Mouse (Mus musculus) gastrocnemius, adult 2 months (tissue): ENCODE measurements around the gene A2ml1. TPM values are rescaled to one million over a fixed set of nuclear protein-coding genes. Genes with fewer than 3 reads are reported as not detected.

Source experiments
- DNase-seq: peaks from one replicate; pipeline ENCODE4 v3.0.0; 2022
- H3K27ac ChIP-seq: fragments of 200-600 bp; 2 replicates; pipeline ENCODE4 v1.8.1; 2022; ENCODE audit warnings: mild to moderate bottlenecking
- H3K4me3 ChIP-seq: fragments of 200-600 bp; 2 replicates; pipeline ENCODE4 v1.8.1; 2022; ENCODE audit warnings: mild to moderate bottlenecking, moderate library complexity
- CTCF ChIP-seq: fragments of 200-600 bp; IDR thresholded peaks from 2 replicates; pipeline ENCODE4 v1.8.1; 2022; ENCODE audit warnings: antibody characterized with exemption, mild to moderate bottlenecking, moderate library complexity
- intact Hi-C: fragments of 180-260 bp; cut with DNase I; formaldehyde crosslinking; loops from one replicate; pipeline ENCODE4 v1.15.1; 2025
- total RNA-seq, 2 experiments: library from RNA; stranded (reverse); gene quantifications; 2 replicates each; pipeline ENCODE4 v1.2.3; 2021

Gene A2ml1
- total RNA-seq, 2 experiments from 2014 or later = not detected

DNA sequence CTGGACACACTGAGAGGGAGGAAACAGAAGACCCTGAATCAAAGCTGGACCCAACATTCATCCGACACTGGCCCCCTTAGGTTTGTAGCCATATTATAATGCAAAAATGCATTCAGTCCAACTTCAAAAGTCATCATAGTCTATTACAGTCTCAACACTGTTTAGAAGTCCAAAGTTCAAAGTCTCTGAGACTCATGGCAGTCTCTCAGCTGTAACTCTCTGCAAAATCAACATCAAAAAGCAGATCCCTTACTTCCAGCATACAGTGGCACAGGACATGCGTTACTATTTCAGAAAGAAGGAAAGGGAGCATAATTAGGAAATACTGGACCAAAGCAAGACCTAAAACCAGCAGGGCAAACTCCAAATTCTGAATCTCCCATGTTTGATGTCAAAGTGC, 46.2 kb downstream of the A2ml1 start:
- Histone ChIP-seq H3K27ac (no peak overlapping the region), H3K4me3 (no peak overlapping the region)
- intact Hi-C loops = no loop called here
- no peak for DNase-seq
- TF ChIP-seq CTCF = no peak

- Histone ChIP-seq H3K27ac (no peak overlapping the region), H3K4me3 (no peak overlapping the region)
- TF ChIP-seq CTCF = no peak
- no peak for DNase-seq
- intact Hi-C loops = no loop called here
These were observed 48.1 kb downstream of the A2ml1 start for GRCm38 (mm10) chr6:128533296-128533695.

DNA sequence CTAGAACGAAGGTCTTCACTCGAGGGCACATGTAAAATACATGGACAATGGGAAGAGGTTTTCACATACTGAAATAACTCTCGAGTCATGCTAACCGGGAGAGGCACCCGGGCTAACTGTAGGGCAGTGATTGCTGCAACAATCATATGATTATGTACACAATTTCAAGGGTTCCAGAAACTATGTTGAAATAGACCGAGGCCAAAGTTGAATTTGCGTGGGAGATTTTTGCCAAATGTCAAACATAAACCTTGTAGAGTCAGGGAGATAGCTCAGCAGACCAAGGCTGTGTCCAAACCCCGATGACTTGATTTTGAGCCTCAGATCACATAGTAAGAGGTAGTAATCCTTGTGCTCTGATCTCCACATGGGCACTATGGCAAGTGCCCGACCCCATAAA, 48.7 kb downstream of the A2ml1 start:
- H3K27ac ChIP-seq = no peak overlapping the region
- intact Hi-C loops = no loop called here
- no peak overlapping the region for H3K4me3 ChIP-seq
- no peak for DNase-seq
- no peak for TF ChIP-seq CTCF

DNA sequence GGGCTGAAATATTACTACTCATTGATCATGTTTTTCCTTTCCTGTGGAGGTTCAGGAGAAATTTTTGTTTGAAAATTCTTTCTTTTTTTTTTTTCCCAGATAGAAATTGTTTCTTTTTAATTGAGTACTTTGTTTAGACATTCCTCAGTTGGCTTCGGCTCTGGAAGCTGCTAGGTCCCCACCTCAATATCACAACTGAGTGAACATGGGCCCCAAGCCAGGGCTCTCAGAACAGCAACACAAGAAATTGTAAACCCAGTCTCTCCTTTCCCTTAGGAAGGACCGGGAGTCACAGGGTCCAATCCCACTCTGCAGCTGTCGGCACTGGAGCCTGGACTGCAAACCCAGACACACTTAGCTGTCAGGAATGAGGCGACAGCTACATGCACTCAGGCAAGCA, 52.9 kb downstream of the A2ml1 start:
- Histone ChIP-seq H3K27ac (no peak overlapping the region), H3K4me3 (no peak overlapping the region)
- no peak for TF ChIP-seq CTCF
- DNase-seq = no peak
- intact Hi-C loops = no loop called here

- DNase-seq = no peak
- TF ChIP-seq CTCF = no peak
- H3K27ac ChIP-seq = no peak overlapping the region
- no peak overlapping the region for H3K4me3 ChIP-seq
- intact Hi-C loops = no loop called here
These were observed 54.3 kb downstream of the A2ml1 start for GRCm38 (mm10) chr6:128527110-128527509.

GRCm38 (mm10) chr6:128526601-128527000, 54.8 kb downstream of the A2ml1 start, which contains the start of gene Pzp:
TSS of gene Pzp (minus strand) at chr6:128526720.
- Histone ChIP-seq H3K4me3 (no peak within 1 kb of the TSS), H3K27ac (no peak within 1 kb of the TSS)
- TF ChIP-seq CTCF = no peak
- DNase-seq = no peak
- intact Hi-C loops = no loop called here

- Histone ChIP-seq H3K4me3 (no peak overlapping the region), H3K27ac (no peak overlapping the region)
- TF ChIP-seq CTCF = no peak
- no peak for DNase-seq
- intact Hi-C loops = no loop called here
These were observed 55.6 kb downstream of the A2ml1 start for GRCm38 (mm10) chr6:128525801-128526200.

DNA sequence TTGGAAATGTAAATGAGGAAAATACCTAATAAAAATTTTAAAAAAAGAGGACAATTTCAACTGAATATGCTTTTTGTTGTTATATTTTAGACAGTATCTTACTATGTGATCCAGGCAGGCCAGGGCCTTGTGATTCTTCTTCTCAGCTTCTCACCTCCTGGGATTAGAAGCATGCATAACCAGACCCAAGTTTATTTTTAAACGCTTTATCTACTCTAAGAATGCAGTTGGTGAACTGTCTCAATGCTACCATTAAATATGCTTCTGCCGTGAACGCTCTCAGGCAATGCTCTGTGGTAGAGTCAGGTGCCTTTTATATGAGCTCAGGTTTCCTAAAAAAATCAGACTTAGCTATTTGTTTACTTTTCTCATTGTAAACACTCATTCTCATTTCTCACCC, 58.0 kb downstream of the A2ml1 start:
- no peak overlapping the region for H3K27ac ChIP-seq
- intact Hi-C loops = no loop called here
- no peak overlapping the region for H3K4me3 ChIP-seq
- TF ChIP-seq CTCF = no peak
- no peak for DNase-seq

- TF ChIP-seq CTCF = no peak
- H3K27ac ChIP-seq = no peak overlapping the region
- intact Hi-C loops = no loop called here
- no peak for DNase-seq
- no peak overlapping the region for H3K4me3 ChIP-seq
These were observed 62.2 kb downstream of the A2ml1 start for GRCm38 (mm10) chr6:128519159-128519558.

DNA sequence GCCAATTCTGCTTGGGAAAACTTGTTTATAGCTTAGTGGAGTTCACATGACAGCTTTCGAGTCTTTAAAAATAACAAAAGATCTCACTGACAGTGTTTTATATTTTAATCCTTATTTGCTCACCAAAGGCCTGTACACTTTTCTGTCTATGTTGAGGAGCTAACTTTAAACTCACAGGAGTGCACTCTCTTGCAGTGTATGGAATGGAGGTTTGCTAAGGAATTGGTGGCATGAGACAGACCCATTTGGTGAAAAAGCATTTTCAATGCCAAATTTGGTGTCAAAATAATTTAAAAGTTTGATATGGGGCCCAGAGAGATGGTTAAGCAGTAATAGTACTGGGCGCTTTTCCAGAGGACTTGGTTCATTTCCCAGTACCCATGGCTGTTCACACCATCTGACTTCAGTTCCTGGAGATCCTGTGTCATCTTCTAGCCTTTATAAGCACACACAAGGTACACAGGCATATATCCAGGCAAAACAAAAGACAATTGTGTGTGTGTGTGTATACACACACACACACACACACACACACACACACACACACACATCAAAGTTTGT, 75.7 kb downstream of the A2ml1 start:
- Histone ChIP-seq H3K27ac (no peak overlapping the region), H3K4me3 (no peak overlapping the region)
- no peak for DNase-seq
- intact Hi-C loops = no loop called here
- no peak for TF ChIP-seq CTCF

- TF ChIP-seq CTCF = no peak
- H3K4me3 ChIP-seq = no peak overlapping the region
- intact Hi-C loops = no loop called here
- DNase-seq = no peak
- H3K27ac ChIP-seq = no peak overlapping the region
These were observed 76.7 kb downstream of the A2ml1 start for GRCm38 (mm10) chr6:128504743-128505142.

DNA sequence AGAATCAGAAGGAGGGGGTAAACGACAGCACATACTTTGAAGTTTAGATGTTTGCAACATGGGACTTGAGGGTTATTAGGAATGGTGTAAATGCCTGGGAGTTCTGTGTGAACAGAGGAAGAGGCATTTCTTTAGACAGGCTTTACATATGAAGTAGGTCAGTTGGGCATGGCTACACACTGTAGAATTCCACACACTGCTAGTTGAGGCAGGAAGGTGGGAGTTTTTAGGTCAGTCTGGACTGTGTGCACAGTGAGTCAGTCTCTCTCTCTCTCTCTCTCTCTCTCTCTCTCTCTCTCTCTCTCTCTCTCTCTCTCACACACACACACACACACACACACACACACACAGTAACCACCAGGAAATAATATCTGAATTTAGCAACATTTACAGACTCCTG, 86.1 kb downstream of the A2ml1 start:
- no peak for DNase-seq
- intact Hi-C loops = no loop called here
- TF ChIP-seq CTCF = no peak
- H3K4me3 ChIP-seq = no peak overlapping the region
- H3K27ac ChIP-seq = no peak overlapping the region

DNA sequence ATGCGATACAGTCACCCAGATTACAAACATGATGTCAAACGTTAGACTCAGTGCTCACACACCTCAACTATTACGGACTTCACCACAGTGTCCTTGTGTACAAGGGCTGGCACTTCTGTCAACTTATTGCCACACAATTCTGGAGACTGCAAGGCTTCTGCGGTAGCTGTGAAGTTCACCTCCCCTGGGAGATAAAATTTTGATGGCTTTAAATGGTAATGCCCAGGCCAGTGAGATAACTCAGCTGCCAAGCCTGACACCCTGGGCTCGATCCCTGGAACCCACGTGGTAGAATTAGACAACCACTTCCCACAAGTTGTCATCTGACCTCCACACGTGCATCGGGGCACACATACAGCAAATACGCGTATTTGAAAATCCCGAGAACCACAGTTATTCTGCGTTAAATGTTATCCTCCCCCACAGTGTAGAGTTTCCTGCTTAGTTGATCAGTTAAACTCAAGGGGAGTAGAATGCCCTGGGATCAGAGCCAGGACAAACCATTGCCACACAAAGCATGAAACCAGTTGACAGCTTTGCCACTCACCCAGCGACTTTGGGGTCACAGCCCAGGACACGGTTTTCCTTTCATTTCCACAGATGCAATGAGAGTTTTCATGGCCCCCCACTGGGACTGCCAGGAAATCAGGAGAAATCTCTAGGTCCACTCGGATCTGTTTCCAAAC, 86.6 kb downstream of the A2ml1 start:
- DNase-seq = no peak
- intact Hi-C loops = no loop called here
- no peak overlapping the region for H3K27ac ChIP-seq
- no peak for TF ChIP-seq CTCF
- H3K4me3 ChIP-seq = no peak overlapping the region

GRCm38 (mm10) chr6:128491916-128492315, 89.5 kb downstream of the A2ml1 start:
- Histone ChIP-seq H3K4me3 (no peak overlapping the region), H3K27ac (no peak overlapping the region)
- no peak for TF ChIP-seq CTCF
- intact Hi-C loops = no loop called here
- DNase-seq = no peak
